Mouse (Mus musculus) activated CD4-positive, CD25-positive, alpha-beta regulatory T cell, adult 4 months (primary cell): ENCODE data around the gene Atp10a. TPM values are rescaled to one million over a fixed set of nuclear protein-coding genes. Genes with fewer than 3 reads are reported as not detected.
"Not testable (repeated sequence)": the region's sequence is repeated elsewhere in the genome, so short reads cannot be mapped to it uniquely, and the experiment has no call there.

Experiments
- ATAC-seq: one replicate; pipeline ENCODE4 v1.8.0; 2017
- polyA plus RNA-seq, 2 experiments: library from polyadenylated mRNA; unstranded; fragments of 100-300 nt; shearing (Covaris generic); gene quantifications; one replicate each; pipeline ENCODE4 v1.2.1; 2017

Atp10a gene
- polyA plus RNA-seq, 2 experiments from 2014 or later = 5.4 to 5.6 TPM

- no peak for ATAC-seq
Observed at GRCm38 (mm10) chr7:58788424-58789261, 132.7 kb downstream of the Atp10a start.

GRCm38 (mm10) chr7:58797281-58797680 is 141.3 kb downstream of the Atp10a start:
- ATAC-seq = no peak

GRCm38 (mm10) chr7:58800916-58801315 is 144.9 kb downstream of the Atp10a start:
- no peak for ATAC-seq

- no peak for ATAC-seq
Observed at GRCm38 (mm10) chr7:58801791-58802190, 145.8 kb downstream of the Atp10a start.

- peak; percentile 80 for ATAC-seq
Observed at GRCm38 (mm10) chr7:58822147-58822681, 166.2 kb downstream of the Atp10a start.

GRCm38 (mm10) chr7:58824686-58825085 is 168.7 kb downstream of the Atp10a start:
- peak; percentile 16 for ATAC-seq

- peak; percentile 92 for ATAC-seq
Observed at GRCm38 (mm10) chr7:58829111-58829510, 173.1 kb downstream of the Atp10a start.

- not testable (repeated sequence) for ATAC-seq
Observed at GRCm38 (mm10) chr7:58836855-58837606, 181.1 kb downstream of the Atp10a start.

- ATAC-seq = no peak
Observed at GRCm38 (mm10) chr7:58840367-58840766, 184.4 kb downstream of the Atp10a start.

- ATAC-seq = no peak
Observed at GRCm38 (mm10) chr7:58841066-58841465, 185.1 kb downstream of the Atp10a start.

GRCm38 (mm10) chr7:58842818-58843217 is 186.9 kb downstream of the Atp10a start:
- no peak for ATAC-seq

GRCm38 (mm10) chr7:58843767-58844445 is 187.9 kb downstream of the Atp10a start:
- peak; percentile 46 for ATAC-seq

- ATAC-seq = no peak
Observed at GRCm38 (mm10) chr7:58844449-58844848, 188.5 kb downstream of the Atp10a start.

- no peak for ATAC-seq
Observed at GRCm38 (mm10) chr7:58858921-58859320, 203.0 kb downstream of the Atp10a start.

- no peak for ATAC-seq
Observed at GRCm38 (mm10) chr7:58863174-58863573, 207.2 kb downstream of the Atp10a start.

- ATAC-seq = no peak
Observed at GRCm38 (mm10) chr7:58866865-58867614, 211.1 kb downstream of the Atp10a start.

- no peak for ATAC-seq
Observed at GRCm38 (mm10) chr7:58870661-58871060, 214.7 kb downstream of the Atp10a start.

- ATAC-seq = no peak
Observed at GRCm38 (mm10) chr7:58873676-58874075, 217.7 kb downstream of the Atp10a start.
